Mouse (Mus musculus): Measurements from ENCODE around the gene Ccr10. TPM values are rescaled to one million over a fixed set of nuclear protein-coding genes. Genes with fewer than 3 reads are reported as not detected.

Gene Ccr10
- polyA plus RNA-seq, 1 experiment from 2014 or later = 0.06 TPM

DNA sequence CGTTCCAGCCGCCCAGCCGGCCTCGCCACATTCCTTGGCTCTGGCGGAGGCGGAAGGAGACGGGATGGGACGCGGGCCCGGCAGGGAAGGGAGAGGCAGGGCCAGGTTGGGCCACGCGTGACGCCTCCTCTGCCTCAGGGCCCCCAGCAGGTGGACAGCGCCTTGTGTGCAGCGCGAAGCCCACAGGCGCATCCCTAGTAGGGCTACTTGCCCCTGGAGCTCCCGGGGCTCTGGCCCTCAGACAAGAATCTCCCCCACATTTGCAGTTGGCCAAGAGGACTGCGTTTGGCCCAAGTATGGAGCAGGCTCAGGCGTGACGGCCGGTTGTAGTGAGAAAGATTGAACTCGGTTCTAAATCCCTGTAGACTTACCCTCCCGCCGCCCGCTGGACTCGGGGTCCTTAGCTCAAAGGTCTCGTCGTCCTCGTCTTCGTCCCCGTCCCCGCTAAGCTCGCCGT, 4.9 kb downstream of the Ccr10 start, which contains the start of gene Cntnap1:
TSS of gene Cntnap1 (plus strand) at position 170 of the 457 bp plus-strand sequence.
- peaks cover 34% of the 10 kb centered on the region for H3K4me1 ChIP-seq (ENCODE audit: insufficient read depth, low read depth, low read length)
- ATAC-seq (peak; percentile 16), DNase-seq (ENCODE audit: low spot score) (peak; percentile 90)
- peaks cover 5% of the 10 kb centered on the region for H3K27me3 ChIP-seq (replicated peaks; ENCODE audit: insufficient read depth, low read length)
- peaks cover 7% of the 10 kb centered on the region for H3K36me3 ChIP-seq (ENCODE audit: insufficient read depth, low read length)
- TF ChIP-seq CTCF (IDR thresholded peaks at IDR 0.05) (no peak; the same call in 1 of the 2 replicates), EP300 (IDR thresholded peaks at IDR 0.05) (no peak)
- peak within 1 kb of the TSS; percentile 95 for H3K27ac ChIP-seq (ENCODE audit: low read length)
- H3K4me2 ChIP-seq (replicated peaks; ENCODE audit: low read depth, low read length) = peak within 1 kb of the TSS; percentile 75
- H3K4me3 ChIP-seq (ENCODE audit: low read depth, low read length) = peak within 1 kb of the TSS; percentile 68
- WGBS = under 1% methylated on average over 32 of the region's 35 CpGs
- H3K9me3 ChIP-seq (ENCODE audit: low read length) = no peaks in the 10 kb centered on the region
- peak within 1 kb of the TSS; percentile 74 for H3K9ac ChIP-seq (replicated peaks; ENCODE audit: low read depth)

DNA sequence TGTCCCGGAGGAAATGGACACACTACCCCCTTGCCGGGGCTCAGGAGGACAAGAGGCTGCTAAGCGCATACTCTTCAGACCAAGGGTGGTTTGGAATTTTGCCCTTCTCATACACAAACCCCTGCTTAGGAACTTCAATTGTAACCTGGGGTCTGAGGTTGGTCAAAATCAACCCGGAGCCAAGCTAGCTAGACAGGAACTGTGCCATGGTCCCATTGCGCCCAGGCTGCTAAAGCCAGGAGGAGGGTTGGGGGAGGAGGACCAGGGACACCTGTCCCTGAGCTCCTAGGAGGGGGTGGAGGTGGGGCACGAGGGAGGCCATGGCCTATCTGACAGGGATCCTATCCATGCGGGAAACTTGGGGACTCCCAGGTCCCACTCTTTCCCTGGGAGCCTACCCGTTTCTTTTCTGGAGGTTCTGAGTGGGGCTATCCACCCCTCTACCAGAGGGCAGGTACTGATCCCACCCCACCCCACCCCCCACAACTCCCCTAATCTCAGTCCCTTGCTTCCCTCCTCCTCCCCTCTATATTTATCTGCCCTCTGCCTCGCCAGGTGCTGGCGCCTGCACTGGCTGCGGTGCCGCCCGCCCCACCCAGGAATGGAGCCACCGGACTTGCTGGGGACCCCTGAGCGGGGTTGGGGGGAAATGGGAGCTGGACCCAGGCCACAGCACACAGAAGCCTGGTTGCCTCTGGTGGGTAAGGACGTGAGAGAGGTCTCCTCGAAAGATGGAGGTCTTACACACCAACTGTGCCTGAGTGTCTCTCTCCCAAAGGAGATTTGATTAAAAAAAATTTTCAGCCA, 5.7 kb downstream of the Ccr10 start:
- Histone ChIP-seq H3K36me3 (ENCODE audit: insufficient read depth, low read length) (peaks cover 8% of the 10 kb centered on the region), H3K4me3 (ENCODE audit: low read depth, low read length) (peak overlapping the region; percentile 68), H3K9ac (replicated peaks; ENCODE audit: low read depth) (peak overlapping the region; percentile 74), H3K9me3 (ENCODE audit: low read length) (no peaks in the 10 kb centered on the region), H3K27ac (ENCODE audit: low read length) (peak overlapping the region; percentile 95), H3K4me2 (replicated peaks; ENCODE audit: low read depth, low read length) (peak overlapping the region; percentile 75), H3K27me3 (replicated peaks; ENCODE audit: insufficient read depth, low read length) (no peaks in the 10 kb centered on the region), H3K4me1 (ENCODE audit: insufficient read depth, low read depth, low read length) (peaks cover 28% of the 10 kb centered on the region)
- WGBS = 12% methylated on average over 15 of the region's 17 CpGs
- ATAC-seq = no peak
- peak; percentile 19 for DNase-seq (ENCODE audit: low spot score)
- TF ChIP-seq CTCF (IDR thresholded peaks at IDR 0.05) (no peak), EP300 (IDR thresholded peaks at IDR 0.05) (no peak)

DNA sequence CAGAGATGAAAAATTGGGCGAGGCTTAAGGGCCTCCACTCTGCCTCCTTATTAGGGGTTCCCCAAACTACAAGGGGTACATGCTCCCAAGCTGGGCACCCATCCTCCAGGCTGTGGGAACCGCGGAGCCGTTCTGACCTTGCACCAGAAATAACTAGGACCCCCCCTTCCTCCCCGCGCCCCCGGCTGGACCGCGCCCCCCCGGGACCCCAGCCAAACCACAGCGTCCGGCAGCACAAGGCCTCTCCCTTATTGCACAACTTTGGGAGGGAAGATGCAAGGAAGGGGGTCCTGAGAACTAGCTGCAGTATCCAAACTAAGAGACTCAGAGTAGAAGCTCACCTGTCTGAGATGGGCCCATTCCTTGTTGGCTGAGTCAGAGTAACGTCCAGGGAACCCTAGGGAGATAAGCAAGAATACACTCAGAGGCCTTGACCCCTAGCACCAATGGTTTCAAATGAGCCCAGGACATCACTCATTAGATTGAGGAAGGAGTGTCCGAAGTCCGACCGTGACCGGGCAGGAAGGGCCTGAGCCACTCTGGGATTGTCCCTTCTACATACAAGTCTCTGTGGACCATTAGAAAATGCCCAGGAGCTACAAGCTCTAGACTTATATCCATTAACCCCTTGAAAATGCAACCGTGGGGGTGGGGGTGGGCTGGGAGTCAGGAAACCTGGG, 6.8 kb downstream of the Ccr10 start:
- Histone ChIP-seq H3K9me3 (ENCODE audit: low read length) (no peaks in the 10 kb centered on the region), H3K4me2 (replicated peaks; ENCODE audit: low read depth, low read length) (peak overlapping the region; percentile 75), H3K4me1 (ENCODE audit: insufficient read depth, low read depth, low read length) (peaks cover 22% of the 10 kb centered on the region), H3K4me3 (ENCODE audit: low read depth, low read length) (0 out of 2 replicates have a peak overlapping the region, but pooled peaks have one; percentile 68), H3K27me3 (replicated peaks; ENCODE audit: insufficient read depth, low read length) (no peaks in the 10 kb centered on the region; the same call in 1 of the 2 replicates), H3K27ac (ENCODE audit: low read length) (peak overlapping the region; percentile 32), H3K9ac (replicated peaks; ENCODE audit: low read depth) (no peak overlapping the region), H3K36me3 (ENCODE audit: insufficient read depth, low read length) (peaks cover 18% of the 10 kb centered on the region)
- no peak for TF ChIP-seq EP300 (IDR thresholded peaks at IDR 0.05)
- TF ChIP-seq CTCF (IDR thresholded peaks at IDR 0.05) = no peak
- DNase-seq (ENCODE audit: low spot score) = no peak
- no peak for ATAC-seq
- 48% methylated on average over 14 of the region's 18 CpGs for WGBS

DNA sequence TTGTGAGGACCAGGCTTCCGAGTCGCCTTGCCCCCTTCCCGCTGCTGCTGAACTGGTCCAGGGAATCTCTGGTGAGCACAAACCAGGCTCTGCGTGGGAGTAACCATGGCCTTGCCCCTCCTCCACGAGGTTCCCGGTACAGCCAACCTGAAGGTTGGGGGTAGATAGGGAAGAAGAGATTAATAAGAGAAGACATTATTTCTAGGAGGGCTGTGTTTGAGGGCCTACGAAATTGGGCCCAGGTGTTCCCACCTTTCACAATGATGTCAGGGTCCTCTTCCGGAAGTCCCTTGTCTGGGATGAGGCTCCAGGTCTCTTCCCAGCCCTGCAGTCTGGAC, 7.3 kb downstream of the Ccr10 start:
- Histone ChIP-seq H3K4me1 (ENCODE audit: insufficient read depth, low read depth, low read length) (peaks cover 20% of the 10 kb centered on the region; the same call in 1 of the 2 replicates), H3K4me3 (ENCODE audit: low read depth, low read length) (no peak overlapping the region), H3K27me3 (replicated peaks; ENCODE audit: insufficient read depth, low read length) (no peaks in the 10 kb centered on the region; the same call in 1 of the 2 replicates), H3K4me2 (replicated peaks; ENCODE audit: low read depth, low read length) (no peak overlapping the region), H3K9ac (replicated peaks; ENCODE audit: low read depth) (no peak overlapping the region), H3K9me3 (ENCODE audit: low read length) (no peaks in the 10 kb centered on the region), H3K27ac (ENCODE audit: low read length) (no peak overlapping the region), H3K36me3 (ENCODE audit: insufficient read depth, low read length) (peaks cover 20% of the 10 kb centered on the region)
- DNase-seq (ENCODE audit: low spot score) (no peak), ATAC-seq (no peak)
- WGBS = 82% methylated on average over 8 of the region's 8 CpGs
- TF ChIP-seq CTCF (IDR thresholded peaks at IDR 0.05) (no peak), EP300 (IDR thresholded peaks at IDR 0.05) (no peak)

DNA sequence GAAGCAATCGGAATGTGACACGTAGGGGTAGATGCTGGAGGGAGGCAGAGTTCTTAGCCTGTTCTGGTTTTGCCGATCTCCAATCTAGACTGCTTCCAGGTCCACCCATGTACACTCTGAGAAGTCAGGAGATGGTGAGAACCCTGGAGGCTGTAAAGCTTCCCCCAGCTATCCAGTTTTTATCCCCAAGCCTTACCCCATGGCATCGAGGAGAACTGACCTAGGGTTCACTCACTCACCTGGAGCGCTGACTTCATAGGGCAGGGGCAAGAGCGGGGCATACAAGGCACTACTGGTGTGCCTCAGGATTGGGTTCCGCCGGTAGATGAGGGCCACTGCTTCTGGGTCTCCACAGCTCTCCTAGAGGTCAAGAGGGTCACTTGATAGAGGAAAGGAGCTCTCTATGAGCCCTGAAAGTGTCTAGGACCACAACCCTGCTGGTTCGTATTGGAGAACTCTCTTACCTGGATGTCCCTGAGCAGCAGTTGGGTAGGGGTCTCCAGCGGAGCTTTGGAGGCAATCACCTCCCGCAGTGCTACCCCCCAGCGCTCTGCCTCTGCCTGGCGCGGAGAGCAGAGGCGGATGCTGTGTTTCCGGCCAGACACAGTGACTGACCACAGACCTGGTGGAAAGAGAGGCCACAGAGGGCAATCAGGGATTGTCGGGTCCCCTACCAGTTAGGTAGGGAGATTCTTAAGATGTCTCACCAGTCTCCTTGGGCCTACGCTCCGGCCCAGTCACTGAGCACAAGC, 7.9 kb downstream of the Ccr10 start:
- TF ChIP-seq CTCF (IDR thresholded peaks at IDR 0.05) (no peak), EP300 (IDR thresholded peaks at IDR 0.05) (no peak)
- H3K36me3 ChIP-seq (ENCODE audit: insufficient read depth, low read length) = peaks cover 20% of the 10 kb centered on the region
- 80% methylated on average over 19 of the region's 19 CpGs for WGBS
- peaks cover 17% of the 10 kb centered on the region; the same call in 1 of the 2 replicates for H3K4me1 ChIP-seq (ENCODE audit: insufficient read depth, low read depth, low read length)
- ATAC-seq = no peak
- no peak for DNase-seq (ENCODE audit: low spot score)
- H3K27me3 ChIP-seq (replicated peaks; ENCODE audit: insufficient read depth, low read length) = no peaks in the 10 kb centered on the region; the same call in 1 of the 2 replicates
- H3K27ac ChIP-seq (ENCODE audit: low read length) = no peak overlapping the region
- H3K9me3 ChIP-seq (ENCODE audit: low read length) = no peaks in the 10 kb centered on the region
- H3K4me3 ChIP-seq (ENCODE audit: low read depth, low read length) = no peak overlapping the region
- H3K9ac ChIP-seq (replicated peaks; ENCODE audit: low read depth) = no peak overlapping the region
- no peak overlapping the region for H3K4me2 ChIP-seq (replicated peaks; ENCODE audit: low read depth, low read length)
